Mouse (Mus musculus): ENCODE measurements around the gene Lypd6b. TPM values are rescaled to one million over a fixed set of nuclear protein-coding genes. Genes with fewer than 3 reads are reported as not detected.

Gene Lypd6b
- polyA plus RNA-seq, 1 experiment, result 6.8 TPM

GRCm38 (mm10) chr2:49942100-49942499 lies 154.6 kb downstream of the Lypd6b start:
- DNase-seq (ENCODE audit: low spot score), result no peak

- no peak for DNase-seq (ENCODE audit: low spot score)
Measured at GRCm38 (mm10) chr2:49951681-49952080, 164.2 kb downstream of the Lypd6b start.

GRCm38 (mm10) chr2:49952632-49953293 lies 165.3 kb downstream of the Lypd6b start:
- no peak for DNase-seq (ENCODE audit: low spot score)

- DNase-seq (ENCODE audit: low spot score), result no peak
Measured at GRCm38 (mm10) chr2:49957449-49957848, 170.0 kb downstream of the Lypd6b start.

GRCm38 (mm10) chr2:49961991-49962390 lies 174.5 kb downstream of the Lypd6b start:
- no peak for DNase-seq (ENCODE audit: low spot score)

GRCm38 (mm10) chr2:49964899-49965298 lies 177.4 kb downstream of the Lypd6b start:
- no peak for DNase-seq (ENCODE audit: low spot score)

- DNase-seq (ENCODE audit: low spot score), result no peak
Measured at GRCm38 (mm10) chr2:49967748-49968147, 180.3 kb downstream of the Lypd6b start.

- DNase-seq (ENCODE audit: low spot score), result no peak
Measured at GRCm38 (mm10) chr2:49970990-49971389, 183.5 kb downstream of the Lypd6b start.

- DNase-seq (ENCODE audit: low spot score), result no peak
Measured at GRCm38 (mm10) chr2:49978606-49979005, 191.1 kb downstream of the Lypd6b start.

- DNase-seq (ENCODE audit: low spot score), result no peak
Measured at GRCm38 (mm10) chr2:49979991-49980390, 192.5 kb downstream of the Lypd6b start.

GRCm38 (mm10) chr2:49983021-49983420 lies 195.5 kb downstream of the Lypd6b start:
- DNase-seq (ENCODE audit: low spot score), result no peak

GRCm38 (mm10) chr2:49984780-49985179 lies 197.3 kb downstream of the Lypd6b start:
- no peak for DNase-seq (ENCODE audit: low spot score)

GRCm38 (mm10) chr2:49995841-49996240 lies 208.4 kb downstream of the Lypd6b start:
- DNase-seq (ENCODE audit: low spot score), result no peak

GRCm38 (mm10) chr2:49997216-49997615 lies 209.7 kb downstream of the Lypd6b start:
- no peak for DNase-seq (ENCODE audit: low spot score)

Other genes with a start within 250 kb of the Lypd6b start
- 2.7 and 3.4 TPM in 2 replicates for gene Kif5c, start 168.4 kb upstream of the Lypd6b start, polyA plus RNA-seq (2012; rRNA removed)

All from urinary bladder, adult 2 months (tissue).